Mouse (Mus musculus) embryonic facial prominence, embryonic 10.5 days (tissue): ENCODE data around the gene Adcy6. TPM values are rescaled to one million over a fixed set of nuclear protein-coding genes. Genes with fewer than 3 reads are reported as not detected.

Source experiments
- DNase-seq: peaks from one replicate; pipeline ENCODE4 v3.0.0-alpha.2; 2017; ENCODE audit warnings: low spot score
- H3K27ac ChIP-seq: fragments of 300-500 bp; sonication (generic); replicated peaks from 2 replicates; pipeline ENCODE4 v1.5.1; 2016; ENCODE audit warnings: mild to moderate bottlenecking
- H3K27me3 ChIP-seq: fragments of 300-500 bp; sonication (generic); replicated peaks from 2 replicates; pipeline ENCODE4 v1.6.1; 2016; ENCODE audit warnings: low read depth, mild to moderate bottlenecking; ENCODE audit not compliant: poor library complexity, severe bottlenecking
- H3K36me3 ChIP-seq: fragments of 300-500 bp; sonication (generic); replicated peaks from 2 replicates; pipeline ENCODE4 v1.6.1; 2016; ENCODE audit warnings: mild to moderate bottlenecking, moderate library complexity
- H3K4me1 ChIP-seq: fragments of 300-500 bp; sonication (generic); 2 replicates; pipeline ENCODE4 v1.6.1; 2016
- H3K4me3 ChIP-seq: fragments of 300-500 bp; sonication (generic); 2 replicates; pipeline ENCODE4 v1.5.1; 2016; ENCODE audit warnings: mild to moderate bottlenecking, moderate library complexity
- H3K9me3 ChIP-seq: fragments of 300-500 bp; sonication (generic); 2 replicates; pipeline ENCODE4 v1.6.1; 2016; ENCODE audit warnings: mild to moderate bottlenecking
- WGBS: fragments of 180-500 bp; shearing (Covaris S2); methylation state at CpG from one replicate; pipeline ENCODE4 v1.1.7; 2016; 5-methylcytosine and 5-hydroxymethylcytosine counted together
- polyA plus RNA-seq: library from polyadenylated mRNA; unstranded; fragments of >200 nt; fragmentation: Nextera tagmentation; extraction: Ambion mirVana; gene quantifications from 2 replicates; pipeline ENCODE4 v1.2.1, GENCODE M21; 2016

The Adcy6 gene
- polyA plus RNA-seq, 1 experiment from 2014 or later = 11.6 TPM

DNA sequence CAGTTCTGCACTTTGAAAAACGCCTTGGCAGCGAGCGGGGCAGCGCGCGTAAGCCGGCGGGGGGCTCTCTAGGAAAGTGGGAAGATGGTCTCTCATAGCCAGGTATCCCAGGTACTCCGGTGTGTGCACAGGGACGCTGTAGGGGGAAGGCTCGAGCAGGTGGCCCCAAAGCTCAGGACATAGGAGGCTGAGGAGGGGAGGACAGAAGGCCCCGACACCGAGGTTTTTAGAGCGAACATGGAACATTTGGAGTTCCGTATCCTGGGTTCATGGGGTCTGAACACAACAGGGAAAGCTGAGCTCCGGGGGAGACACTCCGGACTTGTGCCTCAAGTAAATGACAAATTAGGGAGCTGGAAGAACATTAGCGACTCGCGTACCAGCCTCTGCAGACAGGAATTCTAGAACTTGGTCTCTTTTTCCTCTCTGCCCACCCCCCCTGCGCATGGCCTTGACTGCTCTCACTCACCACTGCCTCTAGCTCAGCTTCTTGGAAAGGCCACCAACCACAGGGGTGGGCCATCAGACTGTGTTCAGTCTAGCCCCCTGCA is 25.5 kb upstream of the Adcy6 start:
- Histone ChIP-seq H3K36me3 (peaks cover 17% of the 10 kb centered on the region), H3K4me3 (peak overlapping the region; percentile 89), H3K27me3 (peaks cover 72% of the 10 kb centered on the region), H3K9me3 (no peaks in the 10 kb centered on the region), H3K27ac (peak overlapping the region; percentile 96), H3K4me1 (peaks cover 80% of the 10 kb centered on the region)
- peak; percentile 57 for DNase-seq
- WGBS = under 1% methylated on average over 21 of the region's 21 CpGs

DNA sequence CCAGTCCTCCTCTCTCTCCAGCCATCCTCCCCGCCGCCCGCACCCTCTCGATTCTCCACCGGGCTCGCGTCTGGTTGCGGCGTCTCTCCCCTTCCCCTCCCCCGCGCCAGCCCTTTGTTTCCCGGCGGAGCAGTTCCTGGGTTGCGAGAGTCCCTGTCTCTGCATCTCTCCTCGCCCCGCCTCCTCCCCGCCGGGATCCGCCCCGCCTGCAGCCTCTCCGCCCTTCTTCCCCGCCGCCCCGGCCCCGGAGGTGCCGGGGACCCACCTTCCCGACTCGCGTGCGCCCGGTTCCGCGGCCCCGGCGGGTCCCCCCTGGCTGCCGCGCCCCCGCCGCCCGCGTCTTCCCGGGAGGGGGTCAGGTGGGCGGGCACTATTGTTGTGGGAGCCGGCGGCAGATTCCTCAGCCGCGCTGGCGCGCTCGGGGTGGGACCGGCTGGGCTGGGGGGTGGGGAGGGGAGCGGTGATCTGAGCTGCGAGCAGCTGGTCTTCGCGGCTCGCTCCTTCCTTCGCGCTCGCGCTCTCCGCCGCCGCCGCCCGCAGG is 24.7 kb upstream of the Adcy6 start:
- Histone ChIP-seq H3K9me3 (no peaks in the 10 kb centered on the region), H3K27ac (peak overlapping the region; percentile 96), H3K27me3 (peaks cover 80% of the 10 kb centered on the region), H3K4me1 (peaks cover 79% of the 10 kb centered on the region), H3K36me3 (peaks cover 9% of the 10 kb centered on the region), H3K4me3 (peak overlapping the region; percentile 89)
- WGBS = under 1% methylated on average over 65 of the region's 65 CpGs
- peak; percentile 91 for DNase-seq

DNA sequence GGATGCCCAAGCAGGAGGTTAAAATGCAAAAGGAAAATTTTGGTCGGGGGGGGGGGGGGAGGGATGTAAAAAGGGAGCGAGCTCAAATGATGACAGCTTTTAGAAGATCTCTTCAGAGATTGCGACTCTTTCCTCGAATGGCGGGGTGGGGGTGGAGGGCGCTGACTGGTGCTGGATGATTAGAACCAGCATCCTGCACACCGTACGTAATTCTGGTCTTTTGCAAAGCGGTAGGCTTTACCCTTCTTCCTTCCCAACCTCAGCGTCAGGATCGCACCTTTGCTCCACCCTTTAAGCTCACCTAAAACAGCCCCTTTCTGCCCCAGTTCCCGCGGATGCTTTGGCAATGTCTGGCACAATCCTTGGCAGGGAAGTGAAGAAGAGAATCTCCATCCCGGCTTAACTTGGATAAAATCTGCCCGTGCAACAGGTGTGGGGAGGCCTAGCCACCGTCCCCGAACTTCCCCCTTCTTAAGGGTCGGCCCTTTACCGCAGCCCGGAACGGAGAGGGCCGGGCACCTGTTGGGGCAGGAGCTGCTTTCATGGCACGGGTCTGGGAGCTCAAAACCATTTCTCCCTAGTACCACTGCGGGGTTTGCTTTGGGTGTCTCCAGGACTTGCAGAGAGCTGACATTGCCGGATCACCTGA is 24.1 kb upstream of the Adcy6 start:
- H3K27ac ChIP-seq = peak overlapping the region; percentile 96
- no peak for DNase-seq
- WGBS = 1% methylated on average over 25 of the region's 25 CpGs
- peaks cover 5% of the 10 kb centered on the region; the same call in 1 of the 2 replicates for H3K36me3 ChIP-seq
- H3K27me3 ChIP-seq = peaks cover 86% of the 10 kb centered on the region
- no peaks in the 10 kb centered on the region for H3K9me3 ChIP-seq
- peak overlapping the region; percentile 89 for H3K4me3 ChIP-seq
- H3K4me1 ChIP-seq = peaks cover 81% of the 10 kb centered on the region

DNA sequence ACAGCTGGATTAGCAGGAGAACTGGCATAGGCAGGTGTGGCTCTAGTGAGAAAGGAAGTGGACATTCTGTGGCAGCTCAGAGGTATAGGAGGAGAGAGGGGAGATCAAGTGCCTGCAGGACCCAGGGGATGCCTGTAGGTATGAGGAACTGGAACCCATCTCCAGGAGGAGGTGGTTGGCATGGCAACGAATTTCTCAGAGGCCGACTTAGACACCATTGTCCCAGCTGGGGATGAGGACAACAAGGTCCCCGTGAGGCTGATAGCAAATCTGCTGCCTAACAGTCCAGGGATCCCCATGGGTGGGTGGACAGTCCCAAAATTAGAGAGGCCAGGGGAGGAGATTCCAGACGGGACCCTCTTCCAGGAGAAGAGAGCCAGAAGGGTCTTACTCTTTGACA is 23.0 kb upstream of the Adcy6 start:
- DNase-seq = peak; percentile 50
- Histone ChIP-seq H3K9me3 (no peaks in the 10 kb centered on the region), H3K4me1 (peaks cover 91% of the 10 kb centered on the region), H3K27me3 (peaks cover 97% of the 10 kb centered on the region), H3K4me3 (peak overlapping the region; percentile 89), H3K27ac (peak overlapping the region; percentile 96), H3K36me3 (peaks cover 5% of the 10 kb centered on the region; the same call in 1 of the 2 replicates)
- WGBS = 1% methylated on average over 4 of the region's 4 CpGs

DNA sequence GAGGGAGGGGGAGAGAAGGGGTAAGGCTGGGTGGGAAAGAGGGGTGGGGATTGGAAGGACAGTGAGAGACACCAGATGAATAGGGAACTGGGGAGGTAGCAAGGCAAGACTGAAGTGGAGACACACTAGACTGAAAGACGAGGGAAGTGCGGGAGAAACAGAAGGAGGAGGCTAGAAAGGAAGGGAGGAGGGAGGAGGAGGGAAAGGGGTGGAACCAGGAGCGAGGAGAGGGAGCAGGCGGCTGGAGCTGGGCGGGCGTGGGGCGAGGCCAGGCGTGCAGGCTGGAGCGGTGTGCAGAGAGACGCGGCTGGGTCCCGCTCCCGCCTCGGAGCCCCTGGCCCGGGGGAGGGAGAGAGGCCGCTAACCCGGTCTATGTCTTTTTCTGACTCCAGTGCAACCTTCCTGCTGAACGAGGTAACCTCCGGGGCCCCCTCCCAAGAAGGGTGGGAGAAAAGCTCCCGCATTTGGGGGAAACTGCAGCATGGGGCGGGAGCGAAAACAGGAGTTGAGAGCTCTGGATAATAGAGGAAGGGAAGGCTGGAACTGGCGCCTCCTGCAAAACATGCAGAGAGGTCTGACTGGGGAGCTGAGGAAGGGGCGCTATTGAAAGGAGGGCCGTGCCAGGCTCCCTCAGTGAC is 22.4 kb upstream of the Adcy6 start:
- Histone ChIP-seq H3K9me3 (no peaks in the 10 kb centered on the region), H3K4me3 (peak overlapping the region; percentile 89), H3K27me3 (peaks cover 95% of the 10 kb centered on the region), H3K36me3 (no peaks in the 10 kb centered on the region), H3K27ac (peak overlapping the region; percentile 81), H3K4me1 (peaks cover 91% of the 10 kb centered on the region)
- DNase-seq = peak; percentile 85
- under 1% methylated on average over 25 of the region's 25 CpGs for WGBS

- peaks cover 86% of the 10 kb centered on the region for H3K4me1 ChIP-seq
- DNase-seq = peak; percentile 92
- H3K36me3 ChIP-seq = no peaks in the 10 kb centered on the region
- H3K9me3 ChIP-seq = no peaks in the 10 kb centered on the region
- peaks cover 95% of the 10 kb centered on the region for H3K27me3 ChIP-seq
- peak overlapping the region; percentile 81 for H3K27ac ChIP-seq
- WGBS = under 1% methylated on average over 18 of the region's 18 CpGs
- H3K4me3 ChIP-seq = peak overlapping the region; percentile 89
Measured at GRCm38 (mm10) chr15:98631493-98631892, 21.6 kb upstream of the Adcy6 start.

GRCm38 (mm10) chr15:98630540-98630939 is 20.7 kb upstream of the Adcy6 start, which contains the start of gene Cacnb3:
Gene Cacnb3 (plus strand): TSS chr15:98630840.
- H3K36me3 ChIP-seq = no peaks in the 10 kb centered on the region
- peak within 1 kb of the TSS; percentile 89 for H3K4me3 ChIP-seq
- peaks cover 85% of the 10 kb centered on the region for H3K4me1 ChIP-seq
- 31% methylated on average over 4 of the region's 4 CpGs for WGBS
- peaks cover 86% of the 10 kb centered on the region for H3K27me3 ChIP-seq
- H3K9me3 ChIP-seq = no peaks in the 10 kb centered on the region
- H3K27ac ChIP-seq = peak within 1 kb of the TSS; percentile 81
- DNase-seq = no peak

- Histone ChIP-seq H3K9me3 (no peaks in the 10 kb centered on the region), H3K4me1 (peaks cover 75% of the 10 kb centered on the region), H3K27ac (peak overlapping the region; percentile 78), H3K27me3 (peaks cover 78% of the 10 kb centered on the region), H3K4me3 (no peak overlapping the region; the same call in 1 of the 2 replicates), H3K36me3 (no peaks in the 10 kb centered on the region)
- no peak for DNase-seq
- 52% methylated on average over 6 of the region's 6 CpGs for WGBS
Measured at GRCm38 (mm10) chr15:98629464-98629863, 19.6 kb upstream of the Adcy6 start.

GRCm38 (mm10) chr15:98628589-98629254 is 18.8 kb upstream of the Adcy6 start:
- 9% methylated on average over 20 of the region's 20 CpGs for WGBS
- peak overlapping the region; percentile 42 for H3K4me3 ChIP-seq
- peaks cover 68% of the 10 kb centered on the region for H3K4me1 ChIP-seq
- H3K9me3 ChIP-seq = no peaks in the 10 kb centered on the region; the same call in 1 of the 2 replicates
- DNase-seq = peak; percentile 59
- no peaks in the 10 kb centered on the region for H3K36me3 ChIP-seq
- H3K27me3 ChIP-seq = peaks cover 71% of the 10 kb centered on the region
- H3K27ac ChIP-seq = peak overlapping the region; percentile 78

DNA sequence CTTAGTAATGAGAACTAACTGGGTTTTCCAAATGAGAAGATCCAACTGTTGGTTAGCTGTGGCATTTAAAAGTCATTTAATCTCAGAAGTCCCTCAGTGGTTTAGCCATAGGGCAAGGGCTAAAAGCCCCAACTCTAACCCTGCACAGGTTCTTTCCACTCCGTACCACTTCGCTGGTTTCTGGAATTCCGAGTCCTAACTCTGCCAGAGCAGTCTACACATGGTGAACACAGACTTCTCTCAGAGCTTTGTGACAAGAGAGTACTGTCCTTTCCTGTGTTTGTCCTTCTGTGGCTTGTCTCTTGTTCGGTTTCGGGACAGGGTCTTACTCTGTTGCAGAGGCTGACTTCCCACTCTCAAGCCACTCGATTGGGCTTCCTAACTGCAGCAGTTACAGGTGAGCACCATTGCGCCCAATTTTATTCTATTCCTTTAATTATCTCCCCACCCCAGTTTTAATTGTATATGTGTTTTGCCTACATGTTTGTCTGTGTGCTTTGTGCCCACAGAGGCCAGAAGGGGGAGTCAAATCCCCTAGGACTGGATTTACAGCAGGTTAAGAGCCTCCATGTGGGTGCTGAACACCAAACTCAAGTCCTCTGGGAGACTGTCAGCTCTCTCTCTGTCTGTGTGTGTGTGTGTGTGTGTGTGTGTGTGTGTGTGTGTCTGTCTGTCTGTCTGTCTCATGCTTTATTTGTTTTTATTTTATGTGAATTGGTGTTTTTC is 16.8 kb upstream of the Adcy6 start:
- Histone ChIP-seq H3K36me3 (no peaks in the 10 kb centered on the region), H3K27me3 (peaks cover 68% of the 10 kb centered on the region), H3K27ac (no peak overlapping the region), H3K9me3 (no peaks in the 10 kb centered on the region; the same call in 1 of the 2 replicates), H3K4me1 (peaks cover 58% of the 10 kb centered on the region), H3K4me3 (no peak overlapping the region)
- DNase-seq = no peak
- 72% methylated on average over 7 of the region's 7 CpGs for WGBS

GRCm38 (mm10) chr15:98626078-98626477 is 16.2 kb upstream of the Adcy6 start:
- no peak for DNase-seq
- no peaks in the 10 kb centered on the region; the same call in 1 of the 2 replicates for H3K9me3 ChIP-seq
- no peak overlapping the region for H3K27ac ChIP-seq
- no peak overlapping the region for H3K4me3 ChIP-seq
- H3K27me3 ChIP-seq = peaks cover 64% of the 10 kb centered on the region
- H3K4me1 ChIP-seq = peaks cover 53% of the 10 kb centered on the region
- H3K36me3 ChIP-seq = no peaks in the 10 kb centered on the region
- WGBS = 37% methylated on average over 8 of the region's 8 CpGs
